Mouse (Mus musculus) left cerebral cortex, adult 18-20 months (tissue): ENCODE data around the gene Fam49a. TPM values are rescaled to one million over a fixed set of nuclear protein-coding genes. Genes with fewer than 3 reads are reported as not detected.

Source experiments
- DNase-seq, 2 experiments: peaks; one replicate each; pipeline ENCODE4 v3.0.0; 2021 to 2022; ENCODE audit warnings: low spot score in 2 of 2, mixed read lengths in 1 of 2
- total RNA-seq, 2 experiments: library from RNA; stranded (reverse); gene quantifications; 2 replicates each; pipeline ENCODE4 v1.2.3; 2021

Fam49a gene
- total RNA-seq, 2 experiments from 2014 or later = 179 TPM

DNA sequence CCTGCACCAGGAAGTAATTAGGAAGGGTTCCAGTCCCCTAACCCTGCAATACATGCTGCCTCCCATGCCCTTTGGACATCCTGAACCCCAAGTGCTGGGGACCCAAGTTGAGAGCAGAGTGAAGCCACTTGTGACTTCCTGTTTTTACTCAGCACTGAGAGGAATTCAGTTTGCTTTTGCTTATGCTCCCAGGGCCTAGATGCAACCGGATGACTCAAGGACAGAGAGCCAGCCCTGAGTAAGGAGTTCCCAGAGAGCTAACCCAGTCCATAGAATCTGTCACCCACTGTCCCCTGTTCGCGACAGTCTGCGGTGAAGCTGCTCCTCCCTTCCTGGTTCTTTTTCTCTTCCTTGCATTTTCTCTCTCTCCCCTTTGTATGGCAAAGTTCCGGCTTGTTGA is 2.2 kb downstream of the Fam49a start:
- no peak for DNase-seq

DNA sequence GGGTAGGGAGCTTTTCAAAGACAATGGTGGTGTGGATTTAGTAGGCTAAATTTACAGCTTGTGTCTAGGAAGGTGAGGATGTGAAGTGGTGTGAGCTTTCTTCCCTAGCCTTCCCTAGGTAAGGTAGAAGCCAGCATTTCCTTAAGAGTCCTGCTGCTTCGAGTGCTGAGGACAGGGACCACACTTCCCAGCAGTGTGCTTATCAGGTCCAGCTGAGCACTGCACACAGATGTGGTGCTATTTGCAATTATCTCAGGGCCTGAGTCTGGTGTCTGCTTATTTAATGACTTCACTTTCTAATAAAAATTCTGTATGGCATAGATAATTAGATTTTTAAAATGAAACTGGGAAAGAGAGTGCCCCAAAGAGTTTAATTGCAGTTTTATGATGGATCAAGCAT is 4.6 kb downstream of the Fam49a start:
- no peak for DNase-seq

DNA sequence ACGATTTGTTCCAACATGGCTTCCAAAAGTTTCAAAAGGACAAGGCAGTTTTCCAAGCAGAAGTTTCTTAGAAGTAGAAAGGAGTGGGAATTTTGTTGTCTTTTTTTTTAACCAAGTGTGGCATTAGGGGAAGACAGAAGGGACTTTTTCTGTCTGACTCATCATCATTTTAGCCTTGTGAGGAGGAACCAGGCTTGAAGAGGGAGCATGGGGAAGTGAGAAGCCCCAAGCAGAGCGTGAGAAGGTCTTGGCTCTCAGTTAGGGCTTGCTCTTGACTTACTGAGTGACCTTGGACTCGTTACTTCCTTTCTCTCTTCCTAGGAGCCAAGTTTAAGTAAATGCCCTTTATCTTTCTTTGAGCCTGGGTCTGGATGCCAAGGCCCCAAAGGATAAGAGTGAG is 8.6 kb downstream of the Fam49a start:
- DNase-seq = no peak

DNA sequence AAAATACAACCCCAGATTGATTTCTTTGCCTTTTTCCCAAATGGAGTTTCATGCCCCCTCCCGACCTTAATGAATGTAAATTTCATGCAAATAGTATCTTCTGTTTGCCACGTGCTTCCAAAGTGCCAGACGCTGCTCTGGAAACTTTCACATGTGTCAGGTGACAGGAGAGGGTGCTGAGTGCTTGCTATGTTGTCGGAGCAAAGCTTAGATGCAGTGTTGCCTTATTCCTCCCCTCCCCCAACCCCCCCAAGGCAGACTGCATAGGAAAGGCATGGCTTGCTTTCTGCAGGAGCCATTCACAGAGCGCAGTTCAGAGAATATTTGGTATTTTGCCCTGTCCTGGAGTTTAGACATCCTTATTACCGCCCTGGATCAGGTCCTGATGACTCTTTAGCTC is 12.2 kb downstream of the Fam49a start:
- DNase-seq = no peak

DNA sequence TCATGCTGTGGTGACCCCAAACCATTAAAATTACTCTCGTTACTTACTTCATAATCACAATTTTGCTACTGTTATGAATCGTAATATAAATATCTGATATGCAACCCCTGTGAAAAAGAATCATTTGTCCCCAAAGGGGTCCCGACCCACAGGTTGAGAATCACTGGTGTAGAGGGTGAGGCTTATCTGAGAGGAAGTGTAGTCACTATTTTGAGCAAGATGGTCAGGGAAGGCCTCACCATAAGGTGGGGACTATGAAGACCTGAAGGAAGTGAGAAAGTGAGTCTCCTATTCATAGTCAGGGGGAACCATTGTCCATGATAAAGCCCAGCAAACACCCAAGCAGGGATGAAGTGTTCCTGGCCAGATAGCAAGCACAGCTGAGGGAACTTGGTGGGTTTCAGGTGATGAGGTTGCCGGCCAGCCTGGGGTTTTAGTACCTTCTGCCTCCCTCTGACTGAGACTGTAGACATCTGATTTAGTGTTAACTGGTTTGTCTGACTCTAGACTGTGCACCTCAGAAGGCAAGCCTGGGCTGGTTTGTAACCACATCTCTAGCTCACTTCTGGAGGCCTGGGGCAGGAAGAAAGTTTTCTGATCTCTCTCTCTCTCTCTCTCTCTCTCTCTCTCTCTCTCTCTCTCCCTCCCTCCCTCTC is 13.3 kb downstream of the Fam49a start:
- no peak for DNase-seq

DNA sequence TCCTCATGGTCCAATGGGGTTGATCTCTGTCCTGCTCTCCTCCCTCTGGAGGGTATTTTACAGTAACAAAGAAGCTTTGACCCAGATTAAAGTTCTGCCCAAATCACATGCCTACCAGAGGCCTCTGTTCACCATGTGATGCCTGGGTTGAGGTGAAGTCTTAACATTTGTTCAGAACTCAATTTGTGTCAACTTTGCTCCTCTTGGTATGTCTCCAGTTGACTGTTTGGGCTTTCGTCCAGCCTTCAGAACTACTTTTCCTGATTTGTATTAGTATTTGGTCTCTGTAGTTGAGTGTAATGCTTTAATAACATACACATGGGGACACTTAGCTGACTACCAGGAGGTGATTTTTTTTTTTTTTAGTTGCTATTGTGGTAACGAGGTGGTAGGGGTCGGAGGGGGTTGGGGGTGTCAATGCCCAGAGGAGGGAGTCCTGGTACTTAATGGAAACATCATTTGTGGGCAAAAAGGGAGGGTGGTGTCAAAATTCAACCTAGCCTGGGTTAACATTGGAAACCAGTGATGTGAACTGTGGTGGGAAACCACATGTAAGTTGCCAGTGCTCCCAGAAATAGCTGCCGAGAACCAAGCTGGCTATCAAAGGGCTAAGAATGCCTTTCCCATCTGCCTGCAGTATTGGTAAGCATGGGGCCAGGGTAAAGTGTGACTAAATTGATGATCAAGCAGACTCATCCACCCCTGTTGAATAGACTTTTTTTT is 16.0 kb downstream of the Fam49a start:
- DNase-seq = no peak

DNA sequence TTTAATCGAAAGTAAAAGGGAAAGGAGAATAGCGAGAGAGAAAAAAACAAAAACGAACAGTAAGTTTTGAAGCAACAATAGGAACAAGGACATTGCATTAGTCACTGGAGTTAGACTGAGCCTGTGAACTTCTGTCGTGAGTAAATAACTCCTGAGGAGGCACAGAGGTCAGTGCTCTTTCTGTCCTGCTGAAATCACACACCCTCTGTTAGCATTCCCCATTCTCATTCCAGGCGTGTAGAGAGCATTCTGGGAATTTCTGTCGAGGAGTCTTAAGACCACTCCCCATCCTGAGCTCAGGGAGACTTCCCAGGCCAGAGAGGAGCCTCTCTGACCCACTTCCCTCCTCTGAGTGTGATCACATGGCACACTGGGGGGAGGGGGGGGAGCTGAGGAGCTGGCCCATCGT is 16.5 kb downstream of the Fam49a start:
- no peak for DNase-seq

DNA sequence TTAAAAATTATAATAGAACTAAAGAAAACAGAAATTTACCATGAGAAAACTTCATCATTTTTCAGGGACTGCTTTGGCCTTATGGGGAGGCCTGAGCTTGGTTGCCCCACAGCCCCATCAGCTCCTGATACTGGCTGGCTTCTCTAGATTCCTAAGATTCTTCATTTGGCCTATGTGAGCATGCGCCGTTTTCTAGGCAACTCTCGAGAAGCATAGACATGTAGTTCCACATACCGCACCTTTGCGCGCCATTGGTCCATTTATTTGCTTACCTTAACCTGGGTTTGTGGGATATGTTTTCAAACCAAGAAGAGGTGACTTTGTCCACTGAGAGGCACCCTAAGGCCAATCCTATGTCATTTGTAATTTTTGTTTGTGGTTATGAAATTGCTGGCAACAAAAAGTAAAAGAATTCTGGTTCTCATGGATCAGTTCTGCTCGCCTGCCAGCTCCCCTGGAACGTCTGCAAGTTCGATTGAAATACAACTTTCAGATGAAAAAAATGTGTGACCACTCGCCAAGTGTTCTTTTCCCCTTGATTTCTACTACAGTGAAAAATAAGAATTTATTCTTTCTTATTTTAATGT is 21.9 kb downstream of the Fam49a start:
- no peak for DNase-seq

DNA sequence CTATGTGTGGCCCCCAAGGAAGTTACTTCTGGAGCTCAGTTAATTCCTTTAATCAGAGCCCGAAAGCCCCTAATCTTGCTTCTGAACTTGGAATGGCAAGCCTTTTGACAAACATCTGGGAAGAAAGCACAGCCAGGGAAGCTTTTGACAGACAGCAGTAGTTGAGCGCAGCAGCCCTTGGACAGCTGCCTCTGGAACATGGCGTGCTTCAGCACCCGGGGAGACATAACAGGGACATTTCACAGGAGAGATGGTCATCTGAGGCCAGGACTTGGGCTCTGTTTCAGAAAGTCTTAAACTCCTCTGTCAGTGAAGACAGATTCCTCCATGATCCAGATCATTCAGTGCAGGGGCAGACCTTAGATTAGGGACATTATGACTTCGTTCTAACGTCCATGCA is 22.6 kb downstream of the Fam49a start:
- no peak for DNase-seq

DNA sequence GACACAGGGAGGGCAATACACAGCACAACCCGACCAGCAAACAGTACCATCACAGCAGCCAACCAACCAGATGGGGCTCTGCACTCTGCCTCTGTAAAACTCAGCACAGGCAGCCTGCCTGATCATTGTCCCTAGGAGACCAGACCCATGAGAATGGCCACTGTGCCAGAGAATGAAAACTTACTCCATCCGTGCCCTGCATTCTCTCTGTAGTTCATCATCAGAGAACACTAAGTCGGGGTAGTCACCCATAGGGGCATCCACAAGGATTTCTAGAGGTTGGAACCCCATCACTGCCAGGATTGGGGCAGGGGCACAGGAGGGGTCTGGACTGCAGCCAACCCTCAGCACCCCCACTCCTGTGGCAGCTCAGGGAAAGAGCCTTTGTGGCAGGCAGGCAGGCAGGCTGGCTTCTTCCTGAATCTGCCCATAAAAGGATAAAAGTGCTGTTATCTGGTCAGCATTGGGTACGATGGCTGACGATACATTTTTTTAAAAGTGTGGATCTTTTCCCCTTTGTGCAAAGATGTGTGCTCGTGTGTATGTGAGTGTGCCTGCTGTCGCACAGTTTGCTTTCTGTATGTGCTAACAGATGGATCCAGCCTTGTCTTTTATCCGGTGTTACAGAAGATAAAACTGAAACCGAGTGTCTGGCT is 25.3 kb downstream of the Fam49a start:
- DNase-seq = no peak

DNA sequence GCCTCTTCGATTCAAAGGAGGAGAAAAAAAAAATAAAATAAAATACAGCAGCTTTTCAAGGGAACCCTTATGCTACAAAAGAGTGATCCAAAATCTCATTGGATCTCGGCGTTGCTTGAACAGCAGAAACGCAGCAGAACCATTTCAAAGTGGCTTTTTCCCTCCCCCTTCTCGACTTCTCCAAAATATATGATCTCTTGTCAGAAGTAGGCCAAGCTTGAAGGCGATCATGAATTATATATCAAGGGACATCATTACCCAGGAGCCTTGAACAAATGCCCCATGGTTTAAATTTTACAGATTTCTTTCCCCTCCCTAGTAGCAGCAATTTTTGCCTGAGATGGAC is 25.8 kb downstream of the Fam49a start:
- no peak for DNase-seq

DNA sequence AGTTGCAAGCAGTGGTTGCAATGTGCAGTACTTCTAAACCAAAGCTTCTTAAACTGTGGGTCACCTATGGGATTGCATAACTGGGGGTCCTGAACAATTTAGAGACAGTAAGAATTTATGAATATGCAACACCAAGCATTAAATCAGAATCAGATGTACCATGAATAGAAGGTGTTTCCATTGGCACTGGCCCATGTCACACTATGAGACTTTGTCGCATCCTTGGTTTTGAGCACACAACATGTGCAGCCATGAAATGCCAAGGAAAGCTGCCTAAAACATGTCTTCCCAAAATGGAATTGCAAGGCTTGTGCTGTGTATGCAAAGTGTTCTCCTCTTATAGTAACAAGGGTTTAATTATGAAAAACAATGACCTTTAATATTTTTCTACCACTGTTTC is 26.6 kb downstream of the Fam49a start:
- DNase-seq = no peak

DNA sequence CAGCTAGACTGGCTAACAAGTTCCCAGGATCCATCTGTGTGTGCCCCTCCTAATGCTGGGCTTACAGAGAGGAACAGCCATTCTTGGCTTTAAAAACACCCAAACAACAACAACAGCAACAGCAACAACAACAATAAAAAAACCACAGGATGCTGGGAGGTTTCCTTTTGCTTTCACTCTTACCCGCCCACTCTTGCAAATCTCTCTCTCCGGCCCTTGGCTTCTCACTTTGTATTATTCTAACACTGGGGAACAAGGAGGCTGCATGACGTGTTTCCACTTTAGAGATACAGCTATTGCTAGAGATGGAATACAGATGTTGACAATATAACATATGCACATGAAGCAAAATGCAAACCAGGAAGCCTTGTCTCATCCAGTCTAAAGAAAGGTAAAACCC is 27.7 kb downstream of the Fam49a start:
- DNase-seq = no peak

DNA sequence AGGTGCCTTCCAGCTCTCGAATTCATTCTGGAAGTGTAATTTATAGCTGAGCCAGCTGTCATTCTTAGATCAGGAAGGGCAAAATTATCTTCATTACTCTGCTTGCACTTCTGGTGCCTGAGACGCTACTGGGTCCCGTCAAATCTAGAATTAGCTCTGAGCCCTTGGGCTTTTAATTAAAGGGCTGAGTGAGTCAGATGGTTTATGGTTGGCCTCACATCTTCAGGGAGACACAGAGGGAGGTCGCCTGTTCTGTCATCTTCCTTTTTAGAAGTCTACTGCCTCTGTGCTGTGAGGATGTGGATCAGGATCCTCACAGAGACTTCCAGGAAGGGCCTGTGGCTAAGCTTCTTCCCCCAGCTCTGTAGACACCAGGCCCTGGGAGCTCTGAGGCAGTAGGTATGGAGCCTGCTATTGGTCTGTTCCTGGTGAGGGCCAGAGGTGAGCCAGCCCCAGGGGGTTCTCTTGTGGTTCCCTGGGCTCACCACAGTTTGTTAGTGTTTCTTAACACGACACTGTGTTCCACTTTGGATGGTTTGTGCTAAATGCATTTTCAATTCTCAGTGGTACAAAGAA is 30.2 kb downstream of the Fam49a start:
- DNase-seq = no peak

DNA sequence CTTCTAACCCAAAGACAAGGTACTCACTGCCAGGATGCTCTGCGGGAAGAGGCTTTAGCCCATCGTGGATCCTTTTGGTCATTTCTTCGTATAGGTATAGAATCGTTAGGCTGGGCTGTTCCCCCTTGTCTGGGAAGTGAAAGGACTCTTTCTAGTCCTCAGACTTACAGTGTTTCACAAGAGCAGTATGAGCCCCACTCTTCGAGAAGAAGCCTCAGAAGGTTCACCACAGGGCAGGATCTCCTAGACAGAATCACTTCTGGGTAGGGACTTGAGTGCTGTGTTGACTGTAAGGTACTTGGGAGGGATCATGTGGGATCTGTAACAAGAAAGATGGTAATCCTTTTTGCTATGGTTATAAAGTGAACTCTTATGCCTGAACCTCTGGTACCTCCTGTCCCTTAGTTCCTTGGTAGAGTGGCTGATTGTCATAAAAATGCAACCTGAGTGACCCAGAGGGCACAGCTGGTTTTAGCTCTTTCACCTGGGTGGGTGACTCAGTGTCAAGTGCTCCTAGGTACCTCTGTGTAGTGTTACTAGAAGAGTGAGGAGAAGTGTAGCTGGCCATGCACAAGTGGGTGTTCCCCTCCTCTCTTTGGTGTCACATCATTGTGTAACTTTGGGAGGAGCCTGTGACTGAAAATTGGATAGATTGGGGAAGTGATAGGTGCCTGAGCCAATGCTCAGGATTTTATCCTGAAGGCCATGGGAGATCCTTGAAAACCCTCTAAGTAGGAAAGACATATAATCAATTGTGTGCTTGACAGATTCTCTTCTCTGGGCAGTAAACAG is 32.6 kb downstream of the Fam49a start:
- DNase-seq = no peak

DNA sequence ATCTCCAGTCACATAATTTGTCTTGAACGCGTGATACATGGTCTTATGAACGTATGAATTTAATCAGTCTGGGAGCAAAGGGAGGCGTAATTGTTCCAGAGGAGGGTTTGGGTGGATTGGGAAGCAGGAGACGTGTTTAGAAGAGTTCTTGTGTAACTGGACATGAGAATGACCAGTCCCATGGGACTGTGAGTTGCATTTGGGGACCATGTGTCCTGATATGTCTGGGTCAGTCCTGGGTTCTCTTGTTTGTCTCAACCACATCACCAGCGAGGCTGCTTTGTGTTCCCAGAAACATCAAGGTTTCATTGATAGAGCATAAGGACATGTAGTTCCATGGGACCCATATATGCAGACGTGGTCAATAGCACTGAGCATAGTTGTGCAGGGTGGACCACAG is 36.5 kb downstream of the Fam49a start:
- DNase-seq = no peak

DNA sequence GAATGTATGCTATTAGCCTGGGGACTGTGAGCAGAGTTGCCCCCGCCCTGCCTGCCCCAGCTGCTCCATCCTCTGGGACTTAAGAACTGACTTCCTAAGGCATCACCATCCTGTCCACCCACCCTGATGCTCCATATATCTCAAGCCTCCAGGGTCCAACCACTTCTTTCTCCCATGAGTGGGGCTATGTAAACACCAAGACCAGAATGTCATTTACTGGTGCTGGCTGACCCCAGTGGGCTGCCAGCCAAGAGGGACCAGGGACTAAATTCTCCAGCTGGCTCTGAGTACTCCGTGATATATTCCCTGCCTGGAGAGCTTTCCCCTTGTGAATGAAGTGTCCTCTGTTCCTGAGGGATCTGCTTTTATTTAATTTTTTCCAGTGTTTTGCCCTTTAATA is 37.4 kb downstream of the Fam49a start:
- DNase-seq = no peak

DNA sequence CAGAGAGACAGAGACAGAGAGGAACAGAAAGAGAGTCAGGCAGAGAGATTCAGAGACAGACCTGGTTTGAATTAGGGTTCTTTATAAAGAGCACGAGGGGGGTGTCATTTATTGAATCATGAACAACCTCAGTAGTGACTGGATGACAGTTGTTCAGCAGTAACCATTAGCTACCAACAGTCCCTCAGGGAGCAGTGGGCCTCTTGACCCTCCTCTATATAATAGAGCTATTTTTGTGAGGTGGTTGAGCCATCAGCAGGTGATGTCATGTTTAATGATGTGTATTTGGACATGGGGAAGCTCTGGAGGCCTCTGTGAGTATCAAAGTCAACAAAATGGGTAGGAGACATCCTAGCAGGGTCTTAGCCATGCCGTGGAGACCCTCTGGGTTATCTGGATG is 39.2 kb downstream of the Fam49a start:
- DNase-seq = no peak

DNA sequence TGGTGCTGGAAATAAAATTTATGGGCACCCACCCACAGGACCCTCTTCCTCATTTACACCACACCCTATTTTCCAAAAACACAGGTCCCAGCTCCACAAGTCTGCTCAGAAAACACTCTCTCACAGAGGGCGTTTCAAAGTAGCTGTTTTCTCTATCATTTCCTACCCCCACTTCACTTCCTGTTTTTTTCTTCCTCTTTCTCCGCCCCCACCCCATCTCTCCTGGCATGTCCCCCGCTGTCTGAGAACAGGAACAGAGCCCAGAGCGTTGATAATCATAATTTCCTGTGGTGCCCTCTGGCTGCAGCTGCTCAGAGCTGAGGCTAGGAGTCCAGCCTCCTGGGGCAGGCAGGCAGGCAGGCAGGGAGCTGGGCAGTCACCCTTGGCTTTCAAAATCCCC is 39.9 kb downstream of the Fam49a start:
- DNase-seq = no peak

DNA sequence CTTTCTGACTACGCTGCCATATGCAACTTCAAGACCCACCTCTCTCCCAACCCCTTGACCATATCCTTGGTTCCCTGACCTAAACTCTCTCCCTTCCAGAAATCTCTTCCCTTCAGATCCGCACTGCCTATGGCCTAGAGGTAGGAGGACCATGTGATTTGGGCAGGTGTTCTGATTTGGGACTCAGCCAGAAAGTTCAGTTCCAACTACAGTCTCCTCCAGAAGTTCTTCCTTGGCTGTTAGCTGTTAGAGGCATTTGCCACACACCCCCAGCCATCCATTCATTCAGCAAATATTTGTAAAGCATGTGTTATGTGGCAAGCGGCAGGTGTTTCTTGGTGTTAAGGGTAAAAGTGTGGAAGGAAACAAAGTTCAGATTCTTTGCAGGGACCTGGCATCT is 44.3 kb downstream of the Fam49a start:
- DNase-seq = no peak

DNA sequence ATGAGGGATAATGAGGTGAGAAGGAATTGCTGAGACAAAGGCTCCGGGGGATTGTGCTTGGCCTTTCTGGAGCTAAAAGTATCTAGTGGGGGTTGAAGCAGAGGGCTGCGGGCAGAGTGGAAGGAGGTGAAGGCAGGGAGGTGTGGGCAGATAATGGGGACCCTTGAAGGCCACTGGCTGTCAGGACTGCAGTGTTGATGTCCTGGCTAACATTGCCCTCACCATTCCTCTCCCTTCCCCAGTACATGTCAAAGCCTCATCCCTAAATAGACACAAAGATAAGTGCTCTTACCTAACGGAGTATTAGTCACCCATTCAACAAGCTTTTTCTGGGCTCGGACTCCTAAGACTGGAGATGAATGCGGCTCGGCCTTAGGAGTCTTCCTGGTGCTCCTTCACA is 44.9 kb downstream of the Fam49a start:
- DNase-seq = no peak
